Mouse (Mus musculus) myocyte (in vitro differentiated cells): ENCODE measurements around the gene Psenen.

Experiments used
- MAX ChIP-seq: IDR thresholded peaks from one replicate; pipeline ENCODE4 v1.6.1; 2011; ENCODE audit warnings: low read depth, mild to moderate bottlenecking, control low read depth
- MYOD1 ChIP-seq, 3 experiments: IDR thresholded peaks; one replicate each; pipeline ENCODE4 v1.6.1; 2011; ENCODE audit warnings: control low read depth in 2 of 3, low read depth in 2 of 3, mild to moderate bottlenecking in 2 of 3, moderate library complexity in 1 of 3; ENCODE audit not compliant: insufficient read length in 2 of 3, control insufficient read depth in 1 of 3
- MYOG ChIP-seq, 3 experiments: IDR thresholded peaks; one replicate each; pipeline ENCODE4 v1.6.1; 2011; ENCODE audit warnings: control low read depth in 2 of 3, low read depth in 2 of 3, mild to moderate bottlenecking in 2 of 3; ENCODE audit not compliant: insufficient read length in 2 of 3, control insufficient read depth in 1 of 3, insufficient read depth in 1 of 3
- POLR2A ChIP-seq: IDR thresholded peaks from one replicate; pipeline ENCODE4 v1.6.1; 2011; ENCODE audit warnings: low read depth, mild to moderate bottlenecking, control low read depth, moderate library complexity; ENCODE audit not compliant: insufficient read length
- POLR2AphosphoS2 ChIP-seq: IDR thresholded peaks from one replicate; pipeline ENCODE4 v1.6.1; 2011; ENCODE audit warnings: low read depth, control low read depth; ENCODE audit not compliant: insufficient read length
- TCF12 ChIP-seq: IDR thresholded peaks from one replicate; pipeline ENCODE4 v1.6.1; 2011; ENCODE audit warnings: mild to moderate bottlenecking, control low read depth; ENCODE audit not compliant: poor library complexity, insufficient read depth, severe bottlenecking
- USF1 ChIP-seq: IDR thresholded peaks from one replicate; pipeline ENCODE4 v1.6.1; 2011; ENCODE audit warnings: low read depth, mild to moderate bottlenecking, control low read depth, moderate library complexity

GRCm38 (mm10) chr7:30591605-30591951, 28.2 kb upstream of the Psenen start:
- TF ChIP-seq MAX = no peak
- no peak for TF ChIP-seq POLR2AphosphoS2
- no peak for TF ChIP-seq POLR2A
- no peak for TF ChIP-seq TCF12
- TF ChIP-seq MYOG (IDR thresholded peaks at IDR 0.05; ENCODE audit: control insufficient read depth in 1 of 3, insufficient read depth in 1 of 3, insufficient read length in 2 of 3, low read depth in 2 of 3) = no peak
- no peak for TF ChIP-seq MYOD1 (IDR thresholded peaks at IDR 0.05; ENCODE audit: control insufficient read depth in 1 of 3, insufficient read length in 2 of 3, low read depth in 2 of 3)
- TF ChIP-seq USF1 = no peak
